Mouse (Mus musculus) bone marrow, adult 2 months (tissue): ENCODE results near the gene Adgrd1.

ENCODE experiments used
- CTCF ChIP-seq: fragments of 200-500 bp; IDR thresholded peaks from 2 replicates; pipeline ENCODE4 v1.5.1; 2011; ENCODE audit warnings: low read length, control low read depth; ENCODE audit not compliant: control insufficient read depth, insufficient read depth
- POLR2A ChIP-seq: fragments of 200-500 bp; IDR thresholded peaks from 2 replicates; pipeline ENCODE4 v1.6.1; 2011; ENCODE audit warnings: low read depth, mild to moderate bottlenecking, control low read depth, low read length, borderline replicate concordance; ENCODE audit not compliant: control insufficient read depth

- TF ChIP-seq POLR2A (no peak), CTCF (no peak)
Observed at GRCm38 (mm10) chr5:129236366-129236765, 139.8 kb downstream of the Adgrd1 start.
